Mouse (Mus musculus): ENCODE results near the gene Nr2f1. TPM values are rescaled to one million over a fixed set of nuclear protein-coding genes. Genes with fewer than 3 reads are reported as not detected.

The Nr2f1 gene
- total and polyA plus RNA-seq, 3 experiments = not detected

DNA sequence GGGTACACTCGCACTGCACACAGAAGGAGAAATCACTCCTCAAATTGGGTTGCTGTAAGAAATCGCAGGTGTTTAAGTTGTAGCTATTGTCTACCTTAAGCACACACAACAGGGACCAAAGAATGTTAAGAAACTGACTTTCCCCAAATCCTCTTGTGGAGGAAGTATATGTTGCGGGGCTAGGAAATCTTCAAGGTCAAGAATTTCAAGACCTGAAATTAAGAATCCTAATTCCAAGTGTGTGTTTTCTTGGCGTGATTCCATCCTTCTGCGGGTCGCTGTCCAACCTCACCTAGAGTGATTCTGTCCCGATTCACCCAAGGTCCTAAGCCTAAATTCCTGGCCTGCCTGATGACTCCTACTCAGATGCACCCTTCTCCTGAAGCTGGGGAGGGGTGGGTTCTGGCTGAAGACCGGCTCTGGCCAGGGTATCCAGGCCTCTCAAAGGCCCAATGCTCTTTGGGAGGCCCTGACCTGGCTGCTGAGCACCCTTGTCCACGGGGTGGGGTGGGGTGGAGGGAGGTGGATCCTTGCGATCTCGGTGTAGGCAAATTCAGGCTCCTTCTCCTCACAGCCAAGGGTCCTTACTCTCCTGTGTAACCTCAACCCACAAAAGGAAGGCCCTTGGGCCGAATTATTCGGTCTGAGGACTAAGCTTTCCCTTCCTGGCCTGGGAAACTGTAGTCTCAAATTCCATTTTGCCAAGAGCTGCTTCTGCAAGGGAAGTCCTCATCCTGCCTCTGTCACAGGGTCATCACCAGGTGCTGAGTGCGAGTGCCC is 11.9 kb upstream of the Nr2f1 start:
- Histone ChIP-seq H3K4me1 (ENCODE audit: control insufficient read depth in 1 of 2, insufficient read depth in 2 of 2) (peaks cover 0 to 4% of the 10 kb centered on the region in 2 experiments; a peak in 1 of 4 replicates), H3K9ac (ENCODE audit: insufficient read depth, low read depth) (no peak overlapping the region), H3K27me3 (replicated peaks) (no peaks in the 10 kb centered on the region), H3K4me2 (ENCODE audit: insufficient read depth, low read depth, poor library complexity, severe bottlenecking) (no peak overlapping the region), H3K27ac (ENCODE audit: insufficient read depth, low read depth) (no peak overlapping the region), H3K9me3 (replicated peaks; ENCODE audit: low read length) (no peaks in the 10 kb centered on the region), H3K4me3 (replicated peaks in 1 of 3; ENCODE audit: low read depth in 2 of 3, low read length in 2 of 3, poor library complexity in 1 of 3) (no peak overlapping the region), H3K36me3 (replicated peaks in 1 of 2; ENCODE audit: control insufficient read depth in 1 of 2, insufficient read depth in 1 of 2, low read length in 1 of 2) (no peaks in the 10 kb centered on the region), H3K79me2 (replicated peaks; ENCODE audit: control insufficient read depth, extremely low read depth, insufficient read depth, poor library complexity, severe bottlenecking) (no peaks in the 10 kb centered on the region)
- in situ Hi-C loops (cut with MboI; ENCODE audit: low pct_ligation_motif_present, low pct_unique_long_range_greater_than_20kb, low sequenced_read_pairs) = no loop called here
- TF ChIP-seq CTCF (conservative IDR thresholded peaks at IDR 0.05 in 1 of 2, IDR thresholded peaks at IDR 0.05 in 1 of 2; ENCODE audit: low read depth in 2 of 2, low read length in 2 of 2) = no peak
- no peak for TF ChIP-seq POLR2AphosphoS2 (IDR thresholded peaks at IDR 0.05; ENCODE audit: low read depth, low read length)
- no peak for TF ChIP-seq TCF12 (IDR thresholded peaks at IDR 0.05; ENCODE audit: low read depth, low read length)
- TF ChIP-seq TBP (conservative IDR thresholded peaks at IDR 0.05; ENCODE audit: low read depth, low read length) = no peak
- no peak for DNase-seq (ENCODE audit: extremely low read depth)
- dilution Hi-C loops (cut with MboI; ENCODE audit: extremely low pct_ligation_motif_present, extremely low pct_unique_long_range_greater_than_20kb, low sequenced_read_pairs) = no loop called here

DNA sequence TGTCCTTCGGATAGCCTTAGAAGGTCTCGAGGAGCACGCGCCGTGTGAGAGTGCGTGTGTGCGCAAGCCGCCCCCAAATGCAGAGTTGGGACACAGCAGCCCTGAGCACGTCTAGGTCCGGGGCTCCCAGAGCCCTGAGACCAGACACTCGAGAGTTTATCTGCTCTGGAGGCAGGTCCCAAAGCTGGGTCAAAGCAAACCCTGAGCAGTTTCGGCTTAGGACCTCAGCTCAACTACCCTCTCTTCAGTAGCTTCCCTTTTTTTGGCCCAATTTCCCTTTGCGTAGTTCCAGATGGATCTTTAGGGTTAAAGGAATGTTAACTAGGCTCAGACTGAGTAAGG is 11.2 kb upstream of the Nr2f1 start:
- TF ChIP-seq MAX (IDR thresholded peaks at IDR 0.05; ENCODE audit: low read length) (no peak), NRF1 (IDR thresholded peaks at IDR 0.05; ENCODE audit: low read depth, low read length) (no peak), PAX5 (IDR thresholded peaks at IDR 0.05; ENCODE audit: low read length) (no peak), KAT2A (IDR thresholded peaks at IDR 0.05; ENCODE audit: insufficient replicate concordance, low read length) (no peak), ZC3H11A (IDR thresholded peaks at IDR 0.05; ENCODE audit: low read depth, low read length) (no peak), MAFK (IDR thresholded peaks at IDR 0.05; ENCODE audit: insufficient replicate concordance, low read length) (no peak), USF1 (IDR thresholded peaks at IDR 0.05; ENCODE audit: low read depth, low read length) (no peak), UBTF (IDR thresholded peaks at IDR 0.05; ENCODE audit: low read depth, low read length) (no peak), USF2 (conservative IDR thresholded peaks at IDR 0.05; ENCODE audit: low read depth, low read length) (no peak), SIN3A (IDR thresholded peaks at IDR 0.05; ENCODE audit: low read length) (no peak), JUND (conservative IDR thresholded peaks at IDR 0.05; ENCODE audit: low read depth, low read length) (no peak), ZMIZ1 (IDR thresholded peaks at IDR 0.05; ENCODE audit: low read depth, low read length) (no peak), MXI1 (IDR thresholded peaks at IDR 0.05; ENCODE audit: low read depth, low read length) (no peak), E2F4 (IDR thresholded peaks at IDR 0.05; ENCODE audit: insufficient replicate concordance, low read depth, low read length) (no peak), TCF12 (IDR thresholded peaks at IDR 0.05; ENCODE audit: low read depth, low read length) (no peak), GABPA (IDR thresholded peaks at IDR 0.05; ENCODE audit: insufficient replicate concordance, low read depth, low read length) (no peak), SMC3 (IDR thresholded peaks at IDR 0.05; ENCODE audit: low read depth, low read length) (no peak), ETS1 (conservative IDR thresholded peaks at IDR 0.05; ENCODE audit: low read depth, low read length) (no peak), ZKSCAN1 (IDR thresholded peaks at IDR 0.05; ENCODE audit: borderline replicate concordance, low read depth, low read length) (no peak)
- Histone ChIP-seq H3K27me3 (replicated peaks) (no peaks in the 10 kb centered on the region), H3K4me1 (ENCODE audit: control insufficient read depth in 1 of 2, insufficient read depth in 2 of 2) (peaks cover 0 to 4% of the 10 kb centered on the region in 2 experiments; a peak in 1 of 4 replicates), H3K9me3 (replicated peaks; ENCODE audit: low read length) (no peaks in the 10 kb centered on the region), H3K9ac (ENCODE audit: insufficient read depth, low read depth) (no peak overlapping the region), H3K36me3 (replicated peaks in 1 of 2; ENCODE audit: control insufficient read depth in 1 of 2, insufficient read depth in 1 of 2, low read length in 1 of 2) (no peaks in the 10 kb centered on the region), H3K27ac (ENCODE audit: insufficient read depth, low read depth) (no peak overlapping the region), H3K4me3 (replicated peaks in 1 of 3; ENCODE audit: low read depth in 2 of 3, low read length in 2 of 3, poor library complexity in 1 of 3) (no peak overlapping the region), H3K4me2 (ENCODE audit: insufficient read depth, low read depth, poor library complexity, severe bottlenecking) (no peak overlapping the region), H3K79me2 (replicated peaks; ENCODE audit: control insufficient read depth, extremely low read depth, insufficient read depth, poor library complexity, severe bottlenecking) (no peaks in the 10 kb centered on the region)
- dilution Hi-C loops (cut with MboI; ENCODE audit: extremely low pct_ligation_motif_present, extremely low pct_unique_long_range_greater_than_20kb, low sequenced_read_pairs) (no loop called here), in situ Hi-C loops (cut with MboI; ENCODE audit: low pct_ligation_motif_present, low pct_unique_long_range_greater_than_20kb, low sequenced_read_pairs) (no loop called here)
- no peak for DNase-seq (ENCODE audit: extremely low read depth)

Measured in CH12.LX (cell line).